Mouse (Mus musculus) lung, postnatal 0 days (tissue): Measurements from ENCODE around the gene Dmac1. TPM values are rescaled to one million over a fixed set of nuclear protein-coding genes. Genes with fewer than 3 reads are reported as not detected.

Source experiments
- ATAC-seq: fragments of 200-750 bp; cut with Nextera tagmentation; 2 replicates; pipeline ENCODE4 v1.8.0; 2017; ENCODE audit warnings: moderate library complexity
- DNase-seq: peaks from one replicate; pipeline ENCODE4 v3.0.0-alpha.2; 2016; ENCODE audit warnings: low spot score
- H3K27ac ChIP-seq: fragments of 300-500 bp; sonication (generic); 2 replicates; pipeline ENCODE4 v1.5.1; 2014; ENCODE audit warnings: antibody characterized with exemption, mild to moderate bottlenecking, low read length, mixed read lengths
- H3K27me3 ChIP-seq: fragments of 300-500 bp; sonication (generic); replicated peaks from 2 replicates; pipeline ENCODE4 v1.6.1; 2014; ENCODE audit warnings: low read length, mixed read lengths; ENCODE audit not compliant: insufficient read depth
- H3K36me3 ChIP-seq: fragments of 300-500 bp; sonication (generic); 2 replicates; pipeline ENCODE4 v1.6.1; 2014; ENCODE audit warnings: low read length, mixed read lengths; ENCODE audit not compliant: insufficient read depth
- H3K4me1 ChIP-seq: fragments of 300-500 bp; sonication (generic); 2 replicates; pipeline ENCODE4 v1.6.1; 2014; ENCODE audit warnings: antibody characterized with exemption, low read depth, low read length, mixed read lengths; ENCODE audit not compliant: insufficient read depth
- H3K4me2 ChIP-seq: fragments of 300-500 bp; sonication (generic); replicated peaks from 2 replicates; pipeline ENCODE4 v1.6.1; 2014; ENCODE audit warnings: low read depth, mild to moderate bottlenecking, low read length, moderate library complexity, mixed read lengths
- H3K4me3 ChIP-seq: fragments of 300-500 bp; sonication (generic); 2 replicates; pipeline ENCODE4 v1.5.1; 2014; ENCODE audit warnings: low read depth, low read length
- H3K9ac ChIP-seq: fragments of 300-500 bp; sonication (generic); replicated peaks from 2 replicates; pipeline ENCODE4 v1.6.1; 2014; ENCODE audit warnings: low read depth, mild to moderate bottlenecking
- H3K9me3 ChIP-seq: fragments of 300-500 bp; sonication (generic); 2 replicates; pipeline ENCODE4 v1.6.1; 2016; ENCODE audit warnings: low read length, mixed read lengths
- CTCF ChIP-seq: IDR thresholded peaks from 2 replicates; pipeline ENCODE4 v1.5.1; 2016; ENCODE audit warnings: antibody characterized with exemption, mild to moderate bottlenecking
- EP300 ChIP-seq: IDR thresholded peaks from 2 replicates; pipeline ENCODE4 v1.6.1; 2016; ENCODE audit warnings: antibody characterized with exemption, mild to moderate bottlenecking, control low read depth
- WGBS: fragments of 180-500 bp; shearing (Covaris S2); extraction: QIAGEN DNeasy Blood & Tissue Kit; methylation state at CpG from one replicate; pipeline ENCODE4 v1.1.7; 2014; 5-methylcytosine and 5-hydroxymethylcytosine counted together
- polyA plus RNA-seq: library from polyadenylated mRNA; unstranded; fragments of >200 nt; fragmentation: Nextera tagmentation; extraction: Ambion mirVana; gene quantifications from 2 replicates; pipeline ENCODE4 v1.2.1, GENCODE M21; 2015

Dmac1 gene
- polyA plus RNA-seq, 1 experiment from 2014 or later = 110 TPM

- Histone ChIP-seq H3K4me1 (no peaks in the 10 kb centered on the region), H3K4me2 (no peak overlapping the region), H3K4me3 (no peak overlapping the region), H3K9ac (no peak overlapping the region), H3K9me3 (no peaks in the 10 kb centered on the region), H3K27ac (no peak overlapping the region), H3K27me3 (no peaks in the 10 kb centered on the region), H3K36me3 (no peaks in the 10 kb centered on the region)
- no peak for DNase-seq
- ATAC-seq = no peak
- TF ChIP-seq EP300 = no peak
- no peak for TF ChIP-seq CTCF
- WGBS = 51% methylated on average over 4 of the region's 4 CpGs
Observed at GRCm38 (mm10) chr4:75292315-75292714, 14.2 kb upstream of the Dmac1 start.

GRCm38 (mm10) chr4:75291142-75291541, 13.0 kb upstream of the Dmac1 start:
- Histone ChIP-seq H3K4me2 (no peak overlapping the region), H3K36me3 (no peaks in the 10 kb centered on the region), H3K27me3 (no peaks in the 10 kb centered on the region), H3K4me1 (no peaks in the 10 kb centered on the region), H3K4me3 (no peak overlapping the region), H3K27ac (no peak overlapping the region), H3K9ac (no peak overlapping the region), H3K9me3 (no peaks in the 10 kb centered on the region)
- DNase-seq (no peak), ATAC-seq (no peak)
- TF ChIP-seq CTCF (no peak), EP300 (no peak)
- 74% methylated on average over 4 of the region's 4 CpGs for WGBS

GRCm38 (mm10) chr4:75277467-75278196, 473 bp downstream of the Dmac1 start:
- Histone ChIP-seq H3K4me1 (no peaks in the 10 kb centered on the region), H3K9me3 (no peaks in the 10 kb centered on the region), H3K4me3 (peak overlapping the region; percentile 88), H3K27me3 (no peaks in the 10 kb centered on the region), H3K4me2 (peak overlapping the region; percentile 60), H3K9ac (peak overlapping the region; percentile 92), H3K36me3 (no peaks in the 10 kb centered on the region), H3K27ac (no peak overlapping the region)
- peak; percentile 85 for ATAC-seq
- TF ChIP-seq EP300 = no peak
- TF ChIP-seq CTCF = no peak
- DNase-seq = no peak
- 4% methylated on average over 30 of the region's 30 CpGs for WGBS

DNA sequence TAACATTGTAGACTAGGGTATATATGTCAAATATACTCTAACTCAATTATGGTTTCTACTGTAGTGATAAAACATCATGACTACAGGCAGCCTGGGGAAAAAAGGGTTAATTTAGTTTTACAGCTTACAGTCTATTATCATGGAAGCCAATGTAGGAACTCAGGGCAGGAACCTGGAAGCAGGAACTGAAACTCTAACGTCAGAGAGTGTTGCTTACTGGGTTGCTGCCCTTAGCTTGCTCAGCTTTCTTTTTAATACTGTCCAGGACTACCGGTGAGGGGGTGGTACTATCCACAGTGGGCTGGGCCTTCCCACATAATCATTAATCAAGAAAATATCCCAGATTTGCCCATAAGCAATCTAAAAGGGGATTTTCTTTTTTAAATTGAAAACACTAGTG, 2.4 kb downstream of the Dmac1 start:
- WGBS = 76% methylated on average over 2 of the region's 2 CpGs
- peak; percentile 18 for DNase-seq
- no peak for ATAC-seq
- no peak overlapping the region for H3K4me2 ChIP-seq
- H3K4me3 ChIP-seq = no peak overlapping the region
- H3K9ac ChIP-seq = no peak overlapping the region
- no peaks in the 10 kb centered on the region for H3K36me3 ChIP-seq
- H3K27ac ChIP-seq = no peak overlapping the region
- TF ChIP-seq EP300 (no peak), CTCF (no peak)
- H3K4me1 ChIP-seq = no peaks in the 10 kb centered on the region
- H3K9me3 ChIP-seq = no peaks in the 10 kb centered on the region
- no peaks in the 10 kb centered on the region for H3K27me3 ChIP-seq

- ATAC-seq (no peak), DNase-seq (no peak)
- no peak overlapping the region for H3K9ac ChIP-seq
- H3K36me3 ChIP-seq = no peaks in the 10 kb centered on the region
- TF ChIP-seq CTCF (no peak), EP300 (no peak)
- no peaks in the 10 kb centered on the region for H3K27me3 ChIP-seq
- H3K4me2 ChIP-seq = no peak overlapping the region
- no peak overlapping the region for H3K27ac ChIP-seq
- no peaks in the 10 kb centered on the region for H3K4me1 ChIP-seq
- H3K9me3 ChIP-seq = no peaks in the 10 kb centered on the region
- H3K4me3 ChIP-seq = no peak overlapping the region
- WGBS = 65% methylated on average over 2 of the region's 2 CpGs
Observed at GRCm38 (mm10) chr4:75267866-75268265, 10.2 kb downstream of the Dmac1 start.

DNA sequence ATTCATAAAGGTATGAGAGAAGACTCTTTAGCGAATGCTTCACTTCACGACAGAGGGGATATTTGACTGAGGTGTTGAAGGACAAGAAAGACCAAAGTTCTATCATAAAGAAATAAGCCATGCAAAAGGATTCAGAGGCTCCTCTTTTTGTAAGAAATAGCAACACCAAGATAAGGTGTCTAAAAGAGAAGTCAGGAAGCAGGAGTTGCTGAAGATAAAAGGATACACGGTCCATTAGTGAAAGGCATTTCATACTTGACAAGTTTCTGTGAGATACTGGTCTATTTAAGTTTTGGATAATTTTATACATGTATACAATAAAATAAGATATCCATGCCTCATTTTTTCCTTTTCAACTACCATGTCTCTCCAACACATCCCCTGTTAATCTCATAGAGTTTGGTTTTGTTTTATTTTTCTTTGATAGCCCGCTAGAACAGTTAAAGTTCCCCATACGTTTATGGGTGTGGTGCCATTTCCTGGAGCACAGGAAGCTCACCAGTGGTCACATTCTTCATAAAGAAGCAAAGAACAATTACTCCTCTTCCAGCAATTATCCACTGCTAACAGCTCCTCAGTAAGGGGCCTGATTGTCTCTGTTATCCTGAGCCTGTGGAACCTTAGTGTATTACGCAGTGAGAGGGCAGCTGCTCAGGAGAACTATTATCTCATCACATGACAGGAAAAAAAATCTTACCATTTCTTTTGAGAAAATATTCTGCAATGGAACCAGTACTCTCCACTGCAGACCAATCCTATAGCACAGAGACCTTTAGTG, 11.1 kb downstream of the Dmac1 start:
- H3K4me3 ChIP-seq = no peak overlapping the region
- no peak overlapping the region for H3K9ac ChIP-seq
- DNase-seq (peak; percentile 41), ATAC-seq (peak; percentile 74)
- H3K27me3 ChIP-seq = no peaks in the 10 kb centered on the region
- H3K36me3 ChIP-seq = no peaks in the 10 kb centered on the region
- TF ChIP-seq EP300 (peak; percentile 56), CTCF (no peak)
- WGBS = 60% methylated on average over 6 of the region's 6 CpGs
- H3K4me1 ChIP-seq = no peaks in the 10 kb centered on the region
- no peak overlapping the region for H3K4me2 ChIP-seq
- no peaks in the 10 kb centered on the region for H3K9me3 ChIP-seq
- no peak overlapping the region for H3K27ac ChIP-seq
